Mouse (Mus musculus) testis, adult 2 months (tissue): ENCODE results near the gene Phkg1.

Source experiments
- CTCF ChIP-seq: fragments of 200-500 bp; IDR thresholded peaks from 2 replicates; pipeline ENCODE4 v1.5.1; 2012; ENCODE audit warnings: low read depth, mild to moderate bottlenecking, inconsistent platforms, low read length, moderate library complexity; ENCODE audit not compliant: control insufficient read depth, insufficient read depth, insufficient replicate concordance
- POLR2A ChIP-seq: fragments of 200-500 bp; IDR thresholded peaks from 2 replicates; pipeline ENCODE4 v1.6.1; 2012; ENCODE audit warnings: low read depth, mild to moderate bottlenecking, inconsistent platforms, low read length, moderate library complexity; ENCODE audit not compliant: control insufficient read depth

DNA sequence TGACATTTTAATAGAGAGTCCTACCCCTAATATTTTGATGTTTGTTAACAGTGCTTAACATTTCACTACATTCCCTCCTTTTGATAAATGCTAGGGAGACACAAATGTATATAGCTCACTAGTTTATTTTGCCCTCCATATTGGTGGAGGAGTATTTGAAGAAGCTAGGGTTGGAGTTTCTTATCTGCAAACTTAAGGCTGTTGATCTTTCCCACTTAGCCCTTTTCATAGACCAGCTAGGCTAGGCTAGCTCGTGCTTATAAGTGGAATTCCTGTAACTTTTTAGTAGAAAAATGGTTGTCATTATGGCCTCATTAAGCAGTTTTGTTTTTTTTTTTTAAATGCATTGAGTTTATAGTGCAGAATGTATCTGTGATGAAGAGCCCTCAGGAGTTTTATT lies 45.1 kb upstream of the Phkg1 start:
- TF ChIP-seq CTCF, result no peak
- no peak for TF ChIP-seq POLR2A
